Mouse (Mus musculus): ENCODE results near the gene Med10. TPM values are rescaled to one million over a fixed set of nuclear protein-coding genes. Genes with fewer than 3 reads are reported as not detected.

Gene Med10
- polyA plus RNA-seq, 1 experiment: 72.4 TPM

DNA sequence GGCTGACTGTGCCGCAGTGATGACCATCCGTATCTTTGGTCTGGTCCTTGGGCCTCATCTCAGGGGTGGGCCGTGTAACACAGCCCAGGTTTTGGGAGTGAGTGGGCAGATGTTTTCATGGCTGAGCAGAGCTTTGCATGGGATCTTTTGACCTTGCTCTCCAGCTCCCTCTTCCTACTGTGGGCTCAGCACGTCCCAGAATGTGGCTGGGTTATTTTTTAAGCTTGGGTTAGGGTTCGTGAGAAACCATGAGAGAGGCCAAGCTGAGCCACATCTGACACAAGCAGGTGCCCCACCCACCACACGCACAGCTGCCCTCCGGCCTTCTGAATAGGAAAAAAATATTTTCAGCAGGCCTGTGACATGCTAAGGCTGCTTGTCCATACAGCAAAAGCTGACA lies 7.4 kb upstream of the Med10 start:
- no peak for DNase-seq (ENCODE audit: low read depth)
- TF ChIP-seq POLR2A (IDR thresholded peaks at IDR 0.05; ENCODE audit: borderline replicate concordance, extremely low read depth, insufficient read depth, insufficient read length, poor library complexity, severe bottlenecking) (no peak), CTCF (IDR thresholded peaks at IDR 0.05; ENCODE audit: borderline replicate concordance, extremely low read depth, insufficient read depth, insufficient read length) (no peak)

GRCm38 (mm10) chr13:69809681-69810611 lies 7.8 kb downstream of the Med10 start:
- peak; percentile 93 for DNase-seq (ENCODE audit: low read depth)
- TF ChIP-seq CTCF (IDR thresholded peaks at IDR 0.05; ENCODE audit: borderline replicate concordance, extremely low read depth, insufficient read depth, insufficient read length) (no peak), POLR2A (IDR thresholded peaks at IDR 0.05; ENCODE audit: borderline replicate concordance, extremely low read depth, insufficient read depth, insufficient read length, poor library complexity, severe bottlenecking) (peak; percentile 46; the same call in 1 of the 2 replicates)

GRCm38 (mm10) chr13:69810936-69811680 lies 8.9 kb downstream of the Med10 start:
- no peak for DNase-seq (ENCODE audit: low read depth)
- TF ChIP-seq POLR2A (IDR thresholded peaks at IDR 0.05; ENCODE audit: borderline replicate concordance, extremely low read depth, insufficient read depth, insufficient read length, poor library complexity, severe bottlenecking) (no peak), CTCF (IDR thresholded peaks at IDR 0.05; ENCODE audit: borderline replicate concordance, extremely low read depth, insufficient read depth, insufficient read length) (no peak)

GRCm38 (mm10) chr13:69813870-69814269 lies 11.7 kb downstream of the Med10 start:
- TF ChIP-seq POLR2A (IDR thresholded peaks at IDR 0.05; ENCODE audit: borderline replicate concordance, extremely low read depth, insufficient read depth, insufficient read length, poor library complexity, severe bottlenecking): no peak
- TF ChIP-seq CTCF (IDR thresholded peaks at IDR 0.05; ENCODE audit: borderline replicate concordance, extremely low read depth, insufficient read depth, insufficient read length): no peak

DNA sequence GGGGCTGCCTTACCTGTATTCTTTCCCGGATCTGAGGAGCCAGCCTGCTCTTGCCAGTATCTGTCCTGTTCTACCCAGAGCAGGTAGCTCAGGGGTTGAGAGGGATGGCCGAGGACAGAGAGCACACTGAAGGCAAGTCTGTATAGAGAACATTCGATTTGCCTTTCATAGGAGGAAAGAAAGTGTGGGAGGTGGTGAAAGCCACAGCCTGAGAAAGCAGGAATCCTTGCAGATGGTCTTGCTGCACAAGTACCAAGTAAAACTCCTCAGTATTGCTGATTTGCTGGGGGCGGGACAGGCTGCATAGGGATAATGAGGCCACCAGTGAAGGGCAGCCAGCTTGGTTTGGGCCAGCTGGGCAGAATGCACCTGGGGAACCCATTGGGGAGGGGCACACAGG lies 16.1 kb downstream of the Med10 start:
- TF ChIP-seq CTCF (IDR thresholded peaks at IDR 0.05; ENCODE audit: borderline replicate concordance, extremely low read depth, insufficient read depth, insufficient read length) (no peak), POLR2A (IDR thresholded peaks at IDR 0.05; ENCODE audit: borderline replicate concordance, extremely low read depth, insufficient read depth, insufficient read length, poor library complexity, severe bottlenecking) (no peak)
- DNase-seq (ENCODE audit: low read depth): no peak

More at GRCm38 (mm10) chr13:69813870-69814269, 11.7 kb downstream of the Med10 start:
- no peak for DNase-seq (ENCODE audit: low read depth)

GRCm38 (mm10) chr13:69821169-69821822 lies 19.1 kb downstream of the Med10 start:
- peak; percentile 35 for DNase-seq (ENCODE audit: low read depth)
- no peak for TF ChIP-seq POLR2A (IDR thresholded peaks at IDR 0.05; ENCODE audit: borderline replicate concordance, extremely low read depth, insufficient read depth, insufficient read length, poor library complexity, severe bottlenecking)
- no peak for TF ChIP-seq CTCF (IDR thresholded peaks at IDR 0.05; ENCODE audit: borderline replicate concordance, extremely low read depth, insufficient read depth, insufficient read length)

DNA sequence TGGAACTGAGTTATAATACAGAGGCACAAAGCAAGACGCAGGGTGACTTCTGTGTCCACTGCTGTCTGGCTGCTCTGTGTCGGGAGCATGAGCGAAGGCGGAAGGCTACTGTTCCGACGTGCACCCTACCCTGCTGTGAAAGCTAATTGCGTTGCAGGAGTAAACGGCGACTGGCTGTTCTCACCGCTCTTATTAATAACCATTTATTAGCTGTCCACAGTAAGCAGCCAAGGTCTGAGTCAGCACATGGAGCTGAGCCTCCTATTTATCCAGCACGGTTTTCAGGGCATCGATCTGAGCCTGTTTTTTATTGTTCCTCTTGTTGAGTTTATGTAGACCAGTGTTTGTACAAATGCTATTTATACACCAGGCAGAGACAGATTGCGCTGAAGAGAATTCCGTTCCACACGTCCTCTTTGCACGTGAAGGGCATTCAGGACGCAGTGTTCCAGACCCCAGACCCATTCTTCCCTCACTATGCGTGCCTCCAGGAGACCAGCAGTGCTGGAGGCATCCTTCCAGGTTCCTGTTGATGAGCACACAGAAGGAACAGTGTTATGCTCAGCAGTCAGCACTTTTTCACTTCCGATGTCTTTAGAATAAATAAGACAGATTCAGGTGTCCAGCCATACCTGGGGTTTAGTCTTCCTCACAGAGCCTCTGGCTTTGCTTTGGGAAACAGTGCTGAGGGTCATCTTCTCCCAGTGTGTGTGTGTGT lies 21.9 kb downstream of the Med10 start:
- peak; percentile 54 for DNase-seq (ENCODE audit: low read depth)
- TF ChIP-seq POLR2A (IDR thresholded peaks at IDR 0.05; ENCODE audit: borderline replicate concordance, extremely low read depth, insufficient read depth, insufficient read length, poor library complexity, severe bottlenecking) (no peak), CTCF (IDR thresholded peaks at IDR 0.05; ENCODE audit: borderline replicate concordance, extremely low read depth, insufficient read depth, insufficient read length) (no peak)

- DNase-seq (ENCODE audit: low read depth): peak; percentile 55
- TF ChIP-seq POLR2A (IDR thresholded peaks at IDR 0.05; ENCODE audit: borderline replicate concordance, extremely low read depth, insufficient read depth, insufficient read length, poor library complexity, severe bottlenecking) (no peak), CTCF (IDR thresholded peaks at IDR 0.05; ENCODE audit: borderline replicate concordance, extremely low read depth, insufficient read depth, insufficient read length) (no peak)
Observed at GRCm38 (mm10) chr13:69825396-69826095, 23.4 kb downstream of the Med10 start.

- TF ChIP-seq CTCF (IDR thresholded peaks at IDR 0.05; ENCODE audit: borderline replicate concordance, extremely low read depth, insufficient read depth, insufficient read length) (no peak), POLR2A (IDR thresholded peaks at IDR 0.05; ENCODE audit: borderline replicate concordance, extremely low read depth, insufficient read depth, insufficient read length, poor library complexity, severe bottlenecking) (no peak)
- DNase-seq (ENCODE audit: low read depth): no peak
Observed at GRCm38 (mm10) chr13:69830606-69831005, 28.4 kb downstream of the Med10 start.

- no peak for TF ChIP-seq CTCF (IDR thresholded peaks at IDR 0.05; ENCODE audit: borderline replicate concordance, extremely low read depth, insufficient read depth, insufficient read length)
- no peak for TF ChIP-seq POLR2A (IDR thresholded peaks at IDR 0.05; ENCODE audit: borderline replicate concordance, extremely low read depth, insufficient read depth, insufficient read length, poor library complexity, severe bottlenecking)
- DNase-seq (ENCODE audit: low read depth): no peak
Observed at GRCm38 (mm10) chr13:69832578-69832977, 30.4 kb downstream of the Med10 start.
